Mouse (Mus musculus): ENCODE measurements around the gene Fdxr. TPM values are rescaled to one million over a fixed set of nuclear protein-coding genes. Genes with fewer than 3 reads are reported as not detected.
A peak's percentile ranks its signal among the peaks of the same experiment; 100 is the strongest.

The Fdxr gene
- polyA plus RNA-seq, 1 experiment = 28.0 TPM

- H3K27me3 ChIP-seq (ENCODE audit: control insufficient read depth, insufficient read depth, low read length) = no peaks in the 10 kb centered on the region
- peaks cover 9% of the 10 kb centered on the region for H3K4me1 ChIP-seq (ENCODE audit: control insufficient read depth, insufficient read depth, low read length)
- no peak overlapping the region for H3K27ac ChIP-seq (ENCODE audit: control insufficient read depth, insufficient read depth, low read depth, low read length)
- no peak overlapping the region for H3K4me3 ChIP-seq (ENCODE audit: control insufficient read depth, low read depth, low read length)
- no peaks in the 10 kb centered on the region for H3K36me3 ChIP-seq (ENCODE audit: control insufficient read depth, insufficient read depth, low read length)
- no peak for TF ChIP-seq CTCF (IDR thresholded peaks at IDR 0.05; ENCODE audit: control insufficient read depth, insufficient read depth, insufficient replicate concordance, low read depth, low read length)
- no peak for TF ChIP-seq POLR2A (IDR thresholded peaks at IDR 0.05; ENCODE audit: control insufficient read depth, low read depth, low read length)
Observed at GRCm38 (mm10) chr11:115289885-115290284, 13.0 kb upstream of the Fdxr start.

- no peak for TF ChIP-seq CTCF (IDR thresholded peaks at IDR 0.05; ENCODE audit: control insufficient read depth, insufficient read depth, insufficient replicate concordance, low read depth, low read length)
- TF ChIP-seq POLR2A (IDR thresholded peaks at IDR 0.05; ENCODE audit: control insufficient read depth, low read depth, low read length) = no peak
- Histone ChIP-seq H3K4me3 (ENCODE audit: control insufficient read depth, low read depth, low read length) (no peak overlapping the region), H3K27ac (ENCODE audit: control insufficient read depth, insufficient read depth, low read depth, low read length) (no peak overlapping the region), H3K4me1 (ENCODE audit: control insufficient read depth, insufficient read depth, low read length) (peaks cover 7% of the 10 kb centered on the region), H3K27me3 (ENCODE audit: control insufficient read depth, insufficient read depth, low read length) (no peaks in the 10 kb centered on the region), H3K36me3 (ENCODE audit: control insufficient read depth, insufficient read depth, low read length) (no peaks in the 10 kb centered on the region)
Observed at GRCm38 (mm10) chr11:115288305-115288704, 11.5 kb upstream of the Fdxr start.

GRCm38 (mm10) chr11:115287386-115287785, 10.5 kb upstream of the Fdxr start:
- Histone ChIP-seq H3K27me3 (ENCODE audit: control insufficient read depth, insufficient read depth, low read length) (no peaks in the 10 kb centered on the region), H3K4me3 (ENCODE audit: control insufficient read depth, low read depth, low read length) (no peak overlapping the region), H3K4me1 (ENCODE audit: control insufficient read depth, insufficient read depth, low read length) (peaks cover 8% of the 10 kb centered on the region), H3K36me3 (ENCODE audit: control insufficient read depth, insufficient read depth, low read length) (no peaks in the 10 kb centered on the region), H3K27ac (ENCODE audit: control insufficient read depth, insufficient read depth, low read depth, low read length) (no peak overlapping the region)
- TF ChIP-seq CTCF (IDR thresholded peaks at IDR 0.05; ENCODE audit: control insufficient read depth, insufficient read depth, insufficient replicate concordance, low read depth, low read length) (no peak), POLR2A (IDR thresholded peaks at IDR 0.05; ENCODE audit: control insufficient read depth, low read depth, low read length) (no peak)

- Histone ChIP-seq H3K27me3 (ENCODE audit: control insufficient read depth, insufficient read depth, low read length) (no peaks in the 10 kb centered on the region), H3K4me1 (ENCODE audit: control insufficient read depth, insufficient read depth, low read length) (peaks cover 8% of the 10 kb centered on the region), H3K36me3 (ENCODE audit: control insufficient read depth, insufficient read depth, low read length) (no peaks in the 10 kb centered on the region), H3K27ac (ENCODE audit: control insufficient read depth, insufficient read depth, low read depth, low read length) (no peak overlapping the region), H3K4me3 (ENCODE audit: control insufficient read depth, low read depth, low read length) (no peak overlapping the region)
- TF ChIP-seq CTCF (IDR thresholded peaks at IDR 0.05; ENCODE audit: control insufficient read depth, insufficient read depth, insufficient replicate concordance, low read depth, low read length) = no peak
Observed at GRCm38 (mm10) chr11:115286201-115286993, 9.5 kb upstream of the Fdxr start.

GRCm38 (mm10) chr11:115285282-115285681, 8.4 kb upstream of the Fdxr start:
- Histone ChIP-seq H3K36me3 (ENCODE audit: control insufficient read depth, insufficient read depth, low read length) (no peaks in the 10 kb centered on the region), H3K4me3 (ENCODE audit: control insufficient read depth, low read depth, low read length) (no peak overlapping the region), H3K27me3 (ENCODE audit: control insufficient read depth, insufficient read depth, low read length) (no peaks in the 10 kb centered on the region), H3K4me1 (ENCODE audit: control insufficient read depth, insufficient read depth, low read length) (peaks cover 6% of the 10 kb centered on the region), H3K27ac (ENCODE audit: control insufficient read depth, insufficient read depth, low read depth, low read length) (no peak overlapping the region)
- TF ChIP-seq POLR2A (IDR thresholded peaks at IDR 0.05; ENCODE audit: control insufficient read depth, low read depth, low read length) (no peak), CTCF (IDR thresholded peaks at IDR 0.05; ENCODE audit: control insufficient read depth, insufficient read depth, insufficient replicate concordance, low read depth, low read length) (no peak)

- Histone ChIP-seq H3K27ac (ENCODE audit: control insufficient read depth, insufficient read depth, low read depth, low read length) (no peak overlapping the region), H3K4me1 (ENCODE audit: control insufficient read depth, insufficient read depth, low read length) (peaks cover 6% of the 10 kb centered on the region), H3K36me3 (ENCODE audit: control insufficient read depth, insufficient read depth, low read length) (no peaks in the 10 kb centered on the region), H3K4me3 (ENCODE audit: control insufficient read depth, low read depth, low read length) (no peak overlapping the region), H3K27me3 (ENCODE audit: control insufficient read depth, insufficient read depth, low read length) (no peaks in the 10 kb centered on the region)
- no peak for TF ChIP-seq CTCF (IDR thresholded peaks at IDR 0.05; ENCODE audit: control insufficient read depth, insufficient read depth, insufficient replicate concordance, low read depth, low read length)
- 0 out of 2 replicates have a peak, but pooled peaks have one; percentile 21 for TF ChIP-seq POLR2A (IDR thresholded peaks at IDR 0.05; ENCODE audit: control insufficient read depth, low read depth, low read length)
Observed at GRCm38 (mm10) chr11:115283891-115284620, 7.2 kb upstream of the Fdxr start.

- H3K27me3 ChIP-seq (ENCODE audit: control insufficient read depth, insufficient read depth, low read length) = no peaks in the 10 kb centered on the region
- TF ChIP-seq POLR2A (IDR thresholded peaks at IDR 0.05; ENCODE audit: control insufficient read depth, low read depth, low read length) (no peak), CTCF (IDR thresholded peaks at IDR 0.05; ENCODE audit: control insufficient read depth, insufficient read depth, insufficient replicate concordance, low read depth, low read length) (no peak)
- H3K36me3 ChIP-seq (ENCODE audit: control insufficient read depth, insufficient read depth, low read length) = no peaks in the 10 kb centered on the region
- no peak overlapping the region for H3K27ac ChIP-seq (ENCODE audit: control insufficient read depth, insufficient read depth, low read depth, low read length)
- no peak overlapping the region for H3K4me3 ChIP-seq (ENCODE audit: control insufficient read depth, low read depth, low read length)
- peaks cover 6% of the 10 kb centered on the region for H3K4me1 ChIP-seq (ENCODE audit: control insufficient read depth, insufficient read depth, low read length)
Observed at GRCm38 (mm10) chr11:115283486-115283765, 6.6 kb upstream of the Fdxr start.

Measured in testis, adult 2 months (tissue).